Mouse (Mus musculus) lung, postnatal 0 days (tissue): Measurements from ENCODE around the gene Col4a3. TPM values are rescaled to one million over a fixed set of nuclear protein-coding genes. Genes with fewer than 3 reads are reported as not detected.

Experiments used
- ATAC-seq: fragments of 200-750 bp; cut with Nextera tagmentation; 2 replicates; pipeline ENCODE4 v1.8.0; 2017; ENCODE audit warnings: moderate library complexity
- DNase-seq: peaks from one replicate; pipeline ENCODE4 v3.0.0-alpha.2; 2016; ENCODE audit warnings: low spot score
- H3K27ac ChIP-seq: fragments of 300-500 bp; sonication (generic); 2 replicates; pipeline ENCODE4 v1.5.1; 2014; ENCODE audit warnings: antibody characterized with exemption, mild to moderate bottlenecking, low read length, mixed read lengths
- H3K27me3 ChIP-seq: fragments of 300-500 bp; sonication (generic); replicated peaks from 2 replicates; pipeline ENCODE4 v1.6.1; 2014; ENCODE audit warnings: low read length, mixed read lengths; ENCODE audit not compliant: insufficient read depth
- H3K36me3 ChIP-seq: fragments of 300-500 bp; sonication (generic); 2 replicates; pipeline ENCODE4 v1.6.1; 2014; ENCODE audit warnings: low read length, mixed read lengths; ENCODE audit not compliant: insufficient read depth
- H3K4me1 ChIP-seq: fragments of 300-500 bp; sonication (generic); 2 replicates; pipeline ENCODE4 v1.6.1; 2014; ENCODE audit warnings: antibody characterized with exemption, low read depth, low read length, mixed read lengths; ENCODE audit not compliant: insufficient read depth
- H3K4me2 ChIP-seq: fragments of 300-500 bp; sonication (generic); replicated peaks from 2 replicates; pipeline ENCODE4 v1.6.1; 2014; ENCODE audit warnings: low read depth, mild to moderate bottlenecking, low read length, moderate library complexity, mixed read lengths
- H3K4me3 ChIP-seq: fragments of 300-500 bp; sonication (generic); 2 replicates; pipeline ENCODE4 v1.5.1; 2014; ENCODE audit warnings: low read depth, low read length
- H3K9ac ChIP-seq: fragments of 300-500 bp; sonication (generic); replicated peaks from 2 replicates; pipeline ENCODE4 v1.6.1; 2014; ENCODE audit warnings: low read depth, mild to moderate bottlenecking
- H3K9me3 ChIP-seq: fragments of 300-500 bp; sonication (generic); 2 replicates; pipeline ENCODE4 v1.6.1; 2016; ENCODE audit warnings: low read length, mixed read lengths
- CTCF ChIP-seq: IDR thresholded peaks from 2 replicates; pipeline ENCODE4 v1.5.1; 2016; ENCODE audit warnings: antibody characterized with exemption, mild to moderate bottlenecking
- EP300 ChIP-seq: IDR thresholded peaks from 2 replicates; pipeline ENCODE4 v1.6.1; 2016; ENCODE audit warnings: antibody characterized with exemption, mild to moderate bottlenecking, control low read depth
- WGBS: fragments of 180-500 bp; shearing (Covaris S2); extraction: QIAGEN DNeasy Blood & Tissue Kit; methylation state at CpG from one replicate; pipeline ENCODE4 v1.1.7; 2014; 5-methylcytosine and 5-hydroxymethylcytosine counted together
- polyA plus RNA-seq: library from polyadenylated mRNA; unstranded; fragments of >200 nt; fragmentation: Nextera tagmentation; extraction: Ambion mirVana; gene quantifications from 2 replicates; pipeline ENCODE4 v1.2.1, GENCODE M21; 2015

The Col4a3 gene
- polyA plus RNA-seq, 1 experiment from 2014 or later: 114 TPM

DNA sequence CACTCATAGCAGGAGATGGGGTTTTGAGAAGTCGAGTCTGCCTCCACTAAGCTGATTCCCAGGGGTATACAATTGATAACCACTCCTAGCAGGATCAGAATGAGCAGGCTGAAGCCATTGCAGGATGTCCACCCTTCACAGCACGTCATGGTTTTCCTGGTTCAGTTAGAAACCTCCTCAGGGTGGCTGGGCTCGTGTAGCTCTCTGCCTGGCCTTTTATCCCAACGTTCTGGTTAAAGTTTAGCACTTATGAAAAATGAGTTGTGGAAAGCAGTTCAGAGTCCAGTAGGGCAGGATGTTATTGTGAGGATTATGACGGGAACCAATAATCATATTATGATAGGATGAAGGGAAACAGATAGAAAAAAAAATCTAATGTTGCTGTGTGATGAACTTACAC lies 181.5 kb downstream of the Col4a3 start, which contains the start of gene Tm4sf20:
Tm4sf20 (minus strand) TSS at position 193 of the 400 bp plus-strand sequence.
- Histone ChIP-seq H3K9ac (no peak within 1 kb of the TSS), H3K27ac (no peak within 1 kb of the TSS), H3K4me2 (no peak within 1 kb of the TSS), H3K9me3 (no peaks in the 10 kb centered on the region), H3K4me3 (no peak within 1 kb of the TSS), H3K4me1 (no peaks in the 10 kb centered on the region), H3K36me3 (no peaks in the 10 kb centered on the region), H3K27me3 (no peaks in the 10 kb centered on the region)
- ATAC-seq (no peak), DNase-seq (no peak)
- WGBS: 42% methylated on average over 5 of the region's 5 CpGs
- TF ChIP-seq CTCF: no peak
- no peak for TF ChIP-seq EP300

DNA sequence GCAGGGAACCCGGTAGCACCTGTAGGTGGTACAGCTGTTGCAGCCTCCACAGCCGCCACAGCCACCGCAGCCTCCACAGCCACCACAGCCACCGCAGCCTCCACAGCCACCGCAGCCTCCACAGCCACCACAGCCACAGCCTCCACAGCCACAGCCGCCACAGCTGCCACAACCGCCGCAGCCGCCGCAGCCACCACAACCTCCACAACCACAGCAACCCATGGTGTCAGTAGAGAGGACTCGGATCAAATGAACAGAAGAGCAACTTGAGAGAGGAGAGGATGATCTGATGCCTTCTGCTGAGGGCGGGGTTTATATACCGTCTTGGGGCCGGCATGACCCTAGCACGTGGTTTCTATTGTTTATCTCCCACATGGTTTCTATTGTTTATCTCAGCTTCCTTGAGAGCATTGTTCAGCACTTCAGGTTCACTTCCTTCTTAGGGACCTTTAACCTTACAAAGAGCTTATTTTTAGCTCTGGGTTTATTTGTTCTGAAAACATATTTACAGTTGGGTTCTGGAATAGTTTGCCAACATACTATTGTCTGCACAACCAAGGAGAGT lies 184.4 kb downstream of the Col4a3 start, which contains the start of gene Gm47791:
Gm47791 (minus strand) TSS at position 222 of the 565 bp plus-strand sequence.
- H3K27me3 ChIP-seq: no peaks in the 10 kb centered on the region
- ATAC-seq (0 out of 2 replicates have a peak, but pooled peaks have one; percentile 23), DNase-seq (peak; percentile 41)
- H3K9ac ChIP-seq: no peak within 1 kb of the TSS
- TF ChIP-seq CTCF (no peak), EP300 (no peak)
- no peak within 1 kb of the TSS for H3K4me2 ChIP-seq
- H3K9me3 ChIP-seq: 0 out of 2 replicates have a peak, but pooled peaks cover 3% of the 10 kb centered on the region
- 80% methylated on average over 15 of the region's 15 CpGs for WGBS
- no peaks in the 10 kb centered on the region for H3K4me1 ChIP-seq
- H3K36me3 ChIP-seq: no peaks in the 10 kb centered on the region
- H3K27ac ChIP-seq: no peak within 1 kb of the TSS
- no peak within 1 kb of the TSS for H3K4me3 ChIP-seq

Other genes with a start within 250 kb of the Col4a3 start
- 67.3 and 78.7 TPM in 2 replicates for gene Col4a4, start 72 bp upstream of the Col4a3 start, polyA plus RNA-seq
- gene Mff, start 138.0 kb downstream of the Col4a3 start, polyA plus RNA-seq: 170 and 180 TPM in 2 replicates
- 0.07 TPM in 1 of 2 replicates, not detected in the other for gene Tm4sf20, start 181.5 kb downstream of the Col4a3 start, polyA plus RNA-seq
- gene Gm47791, start 184.3 kb downstream of the Col4a3 start, polyA plus RNA-seq: not detected in 2 replicates